Comparison of ENCODE assay signal across 9 mouse cellular contexts in the genomic region with DNA sequence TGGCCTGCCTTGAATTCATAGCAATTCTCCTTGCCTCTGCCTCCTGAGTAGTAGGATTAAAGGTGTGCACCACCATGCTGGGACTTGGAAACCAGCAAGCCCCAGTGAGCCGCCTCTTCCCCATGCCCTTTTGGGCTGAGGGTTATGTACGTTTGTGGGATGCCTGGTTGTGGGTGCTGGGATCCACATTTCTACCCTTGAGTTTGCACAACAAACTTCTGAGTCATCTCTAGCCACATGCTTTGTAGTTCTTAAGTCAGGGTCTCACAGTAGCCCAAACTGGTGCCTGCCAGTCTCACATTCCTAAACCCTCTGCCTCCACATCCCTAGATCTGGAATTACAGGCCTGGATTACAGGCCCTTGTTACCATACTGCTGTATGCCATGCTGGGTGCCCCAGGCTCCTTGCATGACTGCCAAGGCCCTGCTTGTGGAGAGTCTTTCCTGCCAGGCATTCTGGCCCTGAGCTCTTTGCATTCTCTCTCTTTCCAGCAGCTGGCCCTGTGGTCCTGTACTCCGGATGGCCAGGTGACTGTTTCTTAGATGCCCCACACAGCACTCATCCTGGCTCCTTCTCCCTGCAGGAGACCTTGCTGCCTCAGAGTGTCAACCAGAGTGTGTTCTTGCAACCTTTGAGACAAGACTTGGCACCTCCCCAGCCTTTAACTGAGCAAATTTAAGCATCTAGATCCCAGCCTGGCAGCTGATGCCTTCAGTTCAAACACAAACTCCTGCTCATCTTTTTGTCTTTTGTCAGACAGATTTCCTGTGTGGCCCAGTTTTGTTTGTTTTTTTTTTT. TPM values are rescaled to one million over a fixed set of nuclear protein-coding genes. Genes with fewer than 3 reads are reported as not detected.
DNase-seq lines count a peak whose midpoint lies in the region; ATAC-seq and TF ChIP-seq lines count a peak whose summit lies in the region.
"Had no signal": no experiment of that assay in that cellular context is flagged by ENCODE, and none has a peak within 500 bp of the region (broad histone marks: within the 10 kb centered on the region; RNA-seq: fewer than 3 reads in every experiment).

No protein-coding gene starts in this region.

- peaks cover 30% of the 10 kb centered on the region for H3K4me1 ChIP-seq in liver, embryonic 12.5 days
- no peaks in the 10 kb centered on the region for H3K4me1 ChIP-seq in intestine, postnatal 0 days (replicated peaks; ENCODE audit: control insufficient read depth, insufficient read depth, low read length)

- TF ChIP-seq CTCF in gastrocnemius, adult 2 months (IDR thresholded peaks at IDR 0.05): no peak
- no peak for TF ChIP-seq CTCF in intestine, postnatal 0 days (IDR thresholded peaks at IDR 0.05; ENCODE audit: low read depth)

- 74% methylated on average over 3 of the region's 3 CpGs for WGBS in liver, embryonic 12.5 days (ENCODE audit: insufficient replicate concordance)
- 85% methylated on average over 3 of the region's 3 CpGs for WGBS in intestine, postnatal 0 days

- no peak overlapping the region for H3K4me2 ChIP-seq in liver, embryonic 12.5 days
- H3K4me2 ChIP-seq in intestine, postnatal 0 days (replicated peaks; ENCODE audit: low read depth): no peak overlapping the region

- H3K27ac ChIP-seq in gastrocnemius, adult 2 months: peak overlapping the region; percentile 95
- H3K27ac ChIP-seq in liver, embryonic 12.5 days: peak overlapping the region; percentile 61
- no peak overlapping the region for H3K27ac ChIP-seq in intestine, postnatal 0 days (ENCODE audit: low read depth, low read length)
- H3K27ac ChIP-seq: liver, embryonic 14.5 days had no signal

- H3K27me3 ChIP-seq in liver, embryonic 12.5 days (replicated peaks): no peaks in the 10 kb centered on the region
- H3K27me3 ChIP-seq in intestine, postnatal 0 days (replicated peaks; ENCODE audit: control insufficient read depth, insufficient read depth, low read length): no peaks in the 10 kb centered on the region

- peaks cover 91% of the 10 kb centered on the region for H3K36me3 ChIP-seq in liver, embryonic 12.5 days
- H3K36me3 ChIP-seq in intestine, postnatal 0 days (ENCODE audit: control insufficient read depth, insufficient read depth): peaks cover 49% of the 10 kb centered on the region

- no peak overlapping the region for H3K9ac ChIP-seq in liver, embryonic 12.5 days
- no peak overlapping the region for H3K9ac ChIP-seq in intestine, postnatal 0 days (ENCODE audit: low read depth, low read length)
- H3K9ac ChIP-seq: liver, embryonic 14.5 days had no signal

- no peaks in the 10 kb centered on the region for H3K9me3 ChIP-seq in liver, embryonic 12.5 days (replicated peaks)
- H3K9me3 ChIP-seq in intestine, postnatal 0 days (ENCODE audit: control insufficient read depth): no peaks in the 10 kb centered on the region

- peak overlapping the region; percentile 53 for H3K4me3 ChIP-seq in gastrocnemius, adult 2 months
- H3K4me3 ChIP-seq in liver, embryonic 12.5 days: no peak overlapping the region
- no peak overlapping the region for H3K4me3 ChIP-seq in intestine, postnatal 0 days (ENCODE audit: low read depth, low read length)

- intact Hi-C loops in gastrocnemius, adult 2 months (cut with DNase I): loop anchor here (2.0 kb wide), 1 partner anchor 39 kb away; a partner anchor contains a TSS

- ATAC-seq in liver, embryonic 12.5 days: peak; percentile 24; the same call in 1 of the 2 replicates
- ATAC-seq in granulocyte monocyte progenitor cell, adult 5-6 weeks (replicated peaks; ENCODE audit: poor library complexity, severe bottlenecking): peak; percentile 77
- ATAC-seq in intestine, postnatal 0 days: no peak

- DNase-seq in gastrocnemius, adult 2 months: peak; percentile 39
- DNase-seq in gastrocnemius, postnatal 10 days: no peak
- no peak for DNase-seq in liver
- DNase-seq in adrenal gland, postnatal 14 days: peak; percentile 33
- no peak for DNase-seq in left cerebral cortex, adult 18-20 months (ENCODE audit: low spot score in 2 of 2)

RNA-seq across cellular contexts. Expression of a gene that starts 39.3 kb away (rescaled TPM):
- 10 to 100 TPM; 38.2 to 41.8 TPM for total RNA-seq in gastrocnemius, adult 2 months (2021)
- 10 to 100 TPM; 52.4 to 64.5 TPM for total RNA-seq in gastrocnemius, postnatal 10 days (2021)
- polyA plus RNA-seq in liver, embryonic 12.5 days (2016; fragmentation: Nextera tagmentation; extraction: Ambion mirVana): 72.2 and 75.5 TPM in 2 replicates
- total RNA-seq in adrenal gland, postnatal 14 days (2021): 93.2 and 101 TPM in 2 replicates
- total RNA-seq in granulocyte monocyte progenitor cell, adult 5-6 weeks (2014; fragmentation: Nextera tagmentation): 76.9 and 91.2 TPM in 2 replicates
- 87.7 and 113 TPM in 2 replicates for total RNA-seq in granulocyte monocyte progenitor cell, adult 5-6 weeks (2017)
- polyA plus RNA-seq in intestine, postnatal 0 days (2015; fragmentation: Nextera tagmentation; extraction: Ambion mirVana): 69.6 and 74.7 TPM in 2 replicates
- total RNA-seq in left cerebral cortex, adult 18-20 months (2021): 10 to 100 TPM; 50.5 to 53.1 TPM

RNA-seq across cellular contexts. Expression of a gene that starts 46.1 kb away (rescaled TPM):
- 10 to 100 TPM; 28.9 to 35.8 TPM for total RNA-seq in gastrocnemius, adult 2 months (2021)
- 10 to 100 TPM; 29.5 to 31.8 TPM for total RNA-seq in gastrocnemius, postnatal 10 days (2021)
- polyA plus RNA-seq in liver, embryonic 12.5 days (2016; fragmentation: Nextera tagmentation; extraction: Ambion mirVana): 42.8 and 44.0 TPM in 2 replicates
- 26.3 and 29.5 TPM in 2 replicates for total RNA-seq in adrenal gland, postnatal 14 days (2021)
- 8.4 and 13.9 TPM in 2 replicates for total RNA-seq in granulocyte monocyte progenitor cell, adult 5-6 weeks (2014; fragmentation: Nextera tagmentation)
- total RNA-seq in granulocyte monocyte progenitor cell, adult 5-6 weeks (2017): 17.4 and 23.6 TPM in 2 replicates
- polyA plus RNA-seq in intestine, postnatal 0 days (2015; fragmentation: Nextera tagmentation; extraction: Ambion mirVana): 31.1 and 31.4 TPM in 2 replicates
- 10 to 100 TPM; 12.9 to 13.7 TPM for total RNA-seq in left cerebral cortex, adult 18-20 months (2021)

RNA-seq across cellular contexts. Expression of a gene that starts 52.3 kb away (rescaled TPM):
- 1 to 10 TPM; 7.0 to 8.4 TPM for total RNA-seq in gastrocnemius, adult 2 months (2021)
- total RNA-seq in gastrocnemius, postnatal 10 days (2021): 10 to 100 TPM in 1 of 2 experiments, 1 to 10 TPM in 1; 8.5 to 11.4 TPM
- 31.2 and 32.7 TPM in 2 replicates for polyA plus RNA-seq in liver, embryonic 12.5 days (2016; fragmentation: Nextera tagmentation; extraction: Ambion mirVana)
- 13.9 and 20.8 TPM in 2 replicates for total RNA-seq in adrenal gland, postnatal 14 days (2021)
- total RNA-seq in granulocyte monocyte progenitor cell, adult 5-6 weeks (2014; fragmentation: Nextera tagmentation): 40.4 and 45.7 TPM in 2 replicates
- total RNA-seq in granulocyte monocyte progenitor cell, adult 5-6 weeks (2017): 21.2 and 34.9 TPM in 2 replicates
- 16.9 and 17.9 TPM in 2 replicates for polyA plus RNA-seq in intestine, postnatal 0 days (2015; fragmentation: Nextera tagmentation; extraction: Ambion mirVana)
- 10 to 100 TPM; 21.1 to 25.8 TPM for total RNA-seq in left cerebral cortex, adult 18-20 months (2021)

Comparison
In these comparisons a context has a peak if more than half of its experiments do, and no peak if none do; other contexts are left out.
1. DNase-seq: peak in gastrocnemius, adult 2 months (single experiment) and adrenal gland, postnatal 14 days (single experiment); none in gastrocnemius, postnatal 10 days (single experiment), liver (single experiment) and left cerebral cortex, adult 18-20 months (0 of 2).